Mouse (Mus musculus): ENCODE results near the gene Zfp866. TPM values are rescaled to one million over a fixed set of nuclear protein-coding genes. Genes with fewer than 3 reads are reported as not detected.

Gene Zfp866
- polyA plus RNA-seq, 1 experiment from 2014 or later = 38.1 TPM

- H3K9me3 ChIP-seq (replicated peaks) = no peaks in the 10 kb centered on the region
- H3K36me3 ChIP-seq = peaks cover 74% of the 10 kb centered on the region
- peak within 1 kb of the TSS; percentile 68 for H3K4me3 ChIP-seq
- peak; percentile 89 for DNase-seq (ENCODE audit: low spot score)
- H3K4me1 ChIP-seq = peaks cover 15% of the 10 kb centered on the region
- H3K27ac ChIP-seq = peak within 1 kb of the TSS; percentile 84
- H3K27me3 ChIP-seq (ENCODE audit: low read depth, poor library complexity, severe bottlenecking) = no peaks in the 10 kb centered on the region
- WGBS = 5% methylated on average over 28 of the region's 28 CpGs
Observed at GRCm38 (mm10) chr8:69808094-69808863, 17.3 kb upstream of the Zfp866 start, which contains the start of gene Gmip. TSS of gene Gmip (plus strand) at chr8:69808679.

- no peak for DNase-seq (ENCODE audit: low spot score)
- no peak overlapping the region for H3K27ac ChIP-seq
- H3K4me3 ChIP-seq = no peak overlapping the region
- no peaks in the 10 kb centered on the region for H3K27me3 ChIP-seq (ENCODE audit: low read depth, poor library complexity, severe bottlenecking)
- peaks cover 81% of the 10 kb centered on the region for H3K36me3 ChIP-seq
- peaks cover 15% of the 10 kb centered on the region for H3K4me1 ChIP-seq
- no peaks in the 10 kb centered on the region for H3K9me3 ChIP-seq (replicated peaks)
- 92% methylated on average over 5 of the region's 5 CpGs for WGBS
Observed at GRCm38 (mm10) chr8:69807236-69807635, 16.3 kb upstream of the Zfp866 start.

- DNase-seq (ENCODE audit: low spot score) = no peak
- Histone ChIP-seq H3K36me3 (peaks cover 82% of the 10 kb centered on the region), H3K27me3 (ENCODE audit: low read depth, poor library complexity, severe bottlenecking) (no peaks in the 10 kb centered on the region), H3K9me3 (replicated peaks) (no peaks in the 10 kb centered on the region), H3K4me3 (no peak overlapping the region), H3K27ac (no peak overlapping the region), H3K4me1 (peaks cover 15% of the 10 kb centered on the region)
- WGBS = 96% methylated on average over 9 of the region's 9 CpGs
Observed at GRCm38 (mm10) chr8:69805491-69805890, 14.5 kb upstream of the Zfp866 start.

- peaks cover 85% of the 10 kb centered on the region for H3K36me3 ChIP-seq
- WGBS = 96% methylated on average over 10 of the region's 10 CpGs
Observed at GRCm38 (mm10) chr8:69805086-69805485, 14.1 kb upstream of the Zfp866 start.

GRCm38 (mm10) chr8:69804537-69804936 lies 13.6 kb upstream of the Zfp866 start:
- Histone ChIP-seq H3K36me3 (peaks cover 91% of the 10 kb centered on the region), H3K4me3 (no peak overlapping the region), H3K27me3 (ENCODE audit: low read depth, poor library complexity, severe bottlenecking) (no peaks in the 10 kb centered on the region), H3K9me3 (replicated peaks) (no peaks in the 10 kb centered on the region), H3K4me1 (peaks cover 14% of the 10 kb centered on the region), H3K27ac (no peak overlapping the region)
- no peak for DNase-seq (ENCODE audit: low spot score)
- 93% methylated on average over 6 of the region's 6 CpGs for WGBS

More at GRCm38 (mm10) chr8:69805086-69805485, 14.1 kb upstream of the Zfp866 start:
- DNase-seq (ENCODE audit: low spot score) = no peak
- H3K4me3 ChIP-seq = no peak overlapping the region
- no peaks in the 10 kb centered on the region for H3K27me3 ChIP-seq (ENCODE audit: low read depth, poor library complexity, severe bottlenecking)
- H3K9me3 ChIP-seq (replicated peaks) = no peaks in the 10 kb centered on the region
- H3K4me1 ChIP-seq = peaks cover 15% of the 10 kb centered on the region
- no peak overlapping the region for H3K27ac ChIP-seq

- H3K4me3 ChIP-seq = no peak overlapping the region
- over 99% methylated on average over 7 of the region's 7 CpGs for WGBS
- H3K9me3 ChIP-seq (replicated peaks) = no peaks in the 10 kb centered on the region
- no peak overlapping the region for H3K27ac ChIP-seq
- H3K4me1 ChIP-seq = peaks cover 2% of the 10 kb centered on the region
- H3K27me3 ChIP-seq (ENCODE audit: low read depth, poor library complexity, severe bottlenecking) = no peaks in the 10 kb centered on the region
- no peak for DNase-seq (ENCODE audit: low spot score)
- peaks cover 99% of the 10 kb centered on the region for H3K36me3 ChIP-seq
Observed at GRCm38 (mm10) chr8:69803366-69803765, 12.4 kb upstream of the Zfp866 start.

- Histone ChIP-seq H3K9me3 (replicated peaks) (no peaks in the 10 kb centered on the region), H3K27me3 (ENCODE audit: low read depth, poor library complexity, severe bottlenecking) (no peaks in the 10 kb centered on the region), H3K4me3 (no peak overlapping the region), H3K27ac (no peak overlapping the region), H3K36me3 (peaks cover 99% of the 10 kb centered on the region), H3K4me1 (no peaks in the 10 kb centered on the region)
- no peak for DNase-seq (ENCODE audit: low spot score)
Observed at GRCm38 (mm10) chr8:69802216-69802615, 11.2 kb upstream of the Zfp866 start.

GRCm38 (mm10) chr8:69801796-69802195 lies 10.8 kb upstream of the Zfp866 start:
- Histone ChIP-seq H3K27me3 (ENCODE audit: low read depth, poor library complexity, severe bottlenecking) (no peaks in the 10 kb centered on the region), H3K9me3 (replicated peaks) (no peaks in the 10 kb centered on the region), H3K4me3 (no peak overlapping the region), H3K4me1 (no peaks in the 10 kb centered on the region), H3K36me3 (peaks cover 99% of the 10 kb centered on the region), H3K27ac (no peak overlapping the region)
- 95% methylated on average over 4 of the region's 4 CpGs for WGBS
- no peak for DNase-seq (ENCODE audit: low spot score)

- WGBS = 94% methylated on average over 5 of the region's 5 CpGs
- peaks cover 99% of the 10 kb centered on the region for H3K36me3 ChIP-seq
- no peak overlapping the region for H3K4me3 ChIP-seq
Observed at GRCm38 (mm10) chr8:69799946-69800345, 9.0 kb upstream of the Zfp866 start.

GRCm38 (mm10) chr8:69799261-69799660 lies 8.3 kb upstream of the Zfp866 start:
- Histone ChIP-seq H3K27ac (no peak overlapping the region), H3K36me3 (peaks cover 100% of the 10 kb centered on the region), H3K27me3 (ENCODE audit: low read depth, poor library complexity, severe bottlenecking) (no peaks in the 10 kb centered on the region), H3K9me3 (replicated peaks) (no peaks in the 10 kb centered on the region), H3K4me3 (no peak overlapping the region), H3K4me1 (no peaks in the 10 kb centered on the region)
- no peak for DNase-seq (ENCODE audit: low spot score)
- WGBS = 95% methylated on average over 8 of the region's 8 CpGs

More at GRCm38 (mm10) chr8:69799946-69800345, 9.0 kb upstream of the Zfp866 start:
- DNase-seq (ENCODE audit: low spot score) = no peak
- no peaks in the 10 kb centered on the region for H3K4me1 ChIP-seq
- H3K27me3 ChIP-seq (ENCODE audit: low read depth, poor library complexity, severe bottlenecking) = no peaks in the 10 kb centered on the region
- H3K9me3 ChIP-seq (replicated peaks) = no peaks in the 10 kb centered on the region
- no peak overlapping the region for H3K27ac ChIP-seq

GRCm38 (mm10) chr8:69797661-69798060 lies 6.7 kb upstream of the Zfp866 start:
- Histone ChIP-seq H3K27me3 (ENCODE audit: low read depth, poor library complexity, severe bottlenecking) (no peaks in the 10 kb centered on the region), H3K27ac (no peak overlapping the region), H3K9me3 (replicated peaks) (no peaks in the 10 kb centered on the region), H3K4me1 (peaks cover 6% of the 10 kb centered on the region), H3K4me3 (no peak overlapping the region), H3K36me3 (peaks cover 100% of the 10 kb centered on the region)
- WGBS = 91% methylated on average over 10 of the region's 10 CpGs
- no peak for DNase-seq (ENCODE audit: low spot score)

GRCm38 (mm10) chr8:69796721-69797345 lies 5.9 kb upstream of the Zfp866 start:
- 95% methylated on average over 16 of the region's 16 CpGs for WGBS
- peaks cover 93% of the 10 kb centered on the region for H3K36me3 ChIP-seq
- no peaks in the 10 kb centered on the region for H3K27me3 ChIP-seq (ENCODE audit: low read depth, poor library complexity, severe bottlenecking)
- no peak overlapping the region for H3K27ac ChIP-seq
- peaks cover 14% of the 10 kb centered on the region for H3K4me1 ChIP-seq
- no peak for DNase-seq (ENCODE audit: low spot score)
- H3K9me3 ChIP-seq (replicated peaks) = no peaks in the 10 kb centered on the region
- no peak overlapping the region for H3K4me3 ChIP-seq

GRCm38 (mm10) chr8:69794901-69795300 lies 3.9 kb upstream of the Zfp866 start:
- Histone ChIP-seq H3K27ac (no peak overlapping the region), H3K36me3 (peaks cover 74% of the 10 kb centered on the region), H3K4me3 (no peak overlapping the region), H3K27me3 (ENCODE audit: low read depth, poor library complexity, severe bottlenecking) (no peaks in the 10 kb centered on the region), H3K9me3 (replicated peaks) (no peaks in the 10 kb centered on the region), H3K4me1 (peaks cover 19% of the 10 kb centered on the region)
- WGBS = 98% methylated on average over 6 of the region's 6 CpGs
- DNase-seq (ENCODE audit: low spot score) = no peak

Data from limb, embryonic 10.5 days (tissue).